Mouse (Mus musculus): ENCODE results near the gene Gnai1. TPM values are rescaled to one million over a fixed set of nuclear protein-coding genes. Genes with fewer than 3 reads are reported as not detected.
"Not testable (repeated sequence)": the region's sequence is repeated elsewhere in the genome, so short reads cannot be mapped to it uniquely, and the experiment has no call there.

The Gnai1 gene
- total RNA-seq (2021) = 1 to 10 TPM; 2.0 to 2.6 TPM
- long read RNA-seq, experiment 1, partial matches to known transcripts = 0 of 1 reads
- long read RNA-seq, experiment 1, other reads (novel, unspliced or antisense) = 0 of 1 reads
- long read RNA-seq, experiment 2 = 0 reads

DNA sequence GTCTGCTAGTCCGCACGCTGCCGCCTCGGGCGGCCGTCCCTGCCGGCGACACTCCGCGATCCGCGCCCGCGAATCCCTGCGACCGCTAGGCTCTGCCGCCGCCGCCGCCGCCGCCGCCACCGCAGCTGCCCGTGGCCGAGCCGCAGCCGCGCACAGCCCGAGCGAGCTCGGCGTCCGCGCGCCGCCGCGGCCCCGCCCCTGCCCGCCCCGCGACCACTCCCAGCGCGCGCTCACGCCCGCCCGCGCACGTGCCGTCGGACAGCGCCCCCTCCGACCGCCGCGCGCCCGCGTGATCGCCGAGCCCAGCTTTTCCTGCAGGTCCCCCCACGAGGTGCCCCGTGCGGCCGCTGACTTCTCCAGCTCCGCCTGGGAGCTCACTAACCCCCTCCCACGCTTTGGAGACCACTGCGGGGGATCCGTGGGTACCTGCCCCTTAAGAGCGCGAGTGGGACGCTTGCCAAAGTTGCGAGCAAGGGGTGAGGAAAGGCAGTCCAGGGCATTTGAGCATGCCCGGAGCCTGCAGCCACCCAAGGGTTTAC lies at the start of gene Gnai1:
Gene Gnai1, minus strand, starts transcription at position 75 of the 539 bp plus-strand sequence.
- peak; percentile 27 to 34 for DNase-seq
- intact Hi-C loops (cut with DNase I) = no loop called here

DNA sequence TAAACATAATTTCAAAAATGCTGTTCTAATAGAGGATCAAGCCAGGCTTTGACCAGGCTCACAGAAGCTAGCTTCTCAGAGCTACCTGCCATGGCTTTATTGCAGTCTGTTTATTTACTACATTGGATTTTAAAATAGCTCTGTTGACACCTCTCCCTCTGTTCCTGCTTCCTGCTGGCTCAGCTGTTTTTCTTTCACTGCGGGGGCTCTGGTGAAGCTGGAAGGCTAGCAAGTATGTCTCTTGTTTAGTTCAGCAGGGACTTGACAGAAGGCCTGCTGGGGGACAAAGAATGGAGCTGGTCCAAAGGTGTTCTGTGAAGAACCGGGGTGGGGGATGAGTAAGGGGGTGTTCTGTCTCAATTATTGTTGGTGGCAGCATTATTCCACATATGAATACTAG lies 7.7 kb upstream of the Gnai1 start:
- intact Hi-C loops (cut with DNase I) = no loop called here
- DNase-seq = no peak

DNA sequence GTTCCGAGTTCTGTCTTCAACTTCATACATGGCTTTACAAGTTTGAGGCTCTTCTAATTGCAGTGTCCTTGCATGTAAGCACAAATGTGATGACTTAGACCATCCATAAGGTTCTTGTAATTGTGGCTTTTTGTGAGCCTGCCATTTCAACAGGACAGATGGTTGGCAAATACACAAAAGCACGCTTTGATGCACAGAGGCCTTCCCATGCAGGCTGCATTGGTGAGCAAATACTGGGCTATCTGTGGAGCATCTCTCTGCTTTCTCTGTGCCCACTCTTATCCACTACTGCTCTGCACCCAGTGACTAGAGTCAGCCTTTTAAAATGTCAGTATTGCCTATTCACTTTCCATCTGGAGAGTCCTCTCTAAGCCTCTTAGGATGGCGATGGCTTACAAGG lies 5.3 kb upstream of the Gnai1 start:
- DNase-seq = no peak
- intact Hi-C loops (cut with DNase I) = no loop called here

DNA sequence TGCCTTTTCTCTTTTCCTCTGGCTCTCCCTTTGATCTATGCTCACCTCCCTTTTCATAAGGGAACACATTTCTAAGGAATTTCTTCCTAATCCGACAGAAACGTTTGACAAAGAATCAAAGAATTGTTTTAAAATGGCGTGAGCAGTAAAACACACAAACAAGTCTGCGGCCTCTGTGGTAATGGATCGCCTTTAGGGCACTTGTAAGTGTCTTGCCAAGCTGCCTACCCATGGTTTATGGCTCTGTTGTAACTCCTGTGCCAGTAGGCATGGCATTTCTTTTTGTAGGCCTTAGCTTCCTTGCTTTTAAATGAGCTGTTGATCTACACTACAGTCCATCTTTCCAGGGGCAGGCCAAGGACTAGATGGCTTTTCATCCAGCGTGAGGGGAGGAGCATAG lies 801 bp upstream of the Gnai1 start:
- intact Hi-C loops (cut with DNase I) = no loop called here

DNA sequence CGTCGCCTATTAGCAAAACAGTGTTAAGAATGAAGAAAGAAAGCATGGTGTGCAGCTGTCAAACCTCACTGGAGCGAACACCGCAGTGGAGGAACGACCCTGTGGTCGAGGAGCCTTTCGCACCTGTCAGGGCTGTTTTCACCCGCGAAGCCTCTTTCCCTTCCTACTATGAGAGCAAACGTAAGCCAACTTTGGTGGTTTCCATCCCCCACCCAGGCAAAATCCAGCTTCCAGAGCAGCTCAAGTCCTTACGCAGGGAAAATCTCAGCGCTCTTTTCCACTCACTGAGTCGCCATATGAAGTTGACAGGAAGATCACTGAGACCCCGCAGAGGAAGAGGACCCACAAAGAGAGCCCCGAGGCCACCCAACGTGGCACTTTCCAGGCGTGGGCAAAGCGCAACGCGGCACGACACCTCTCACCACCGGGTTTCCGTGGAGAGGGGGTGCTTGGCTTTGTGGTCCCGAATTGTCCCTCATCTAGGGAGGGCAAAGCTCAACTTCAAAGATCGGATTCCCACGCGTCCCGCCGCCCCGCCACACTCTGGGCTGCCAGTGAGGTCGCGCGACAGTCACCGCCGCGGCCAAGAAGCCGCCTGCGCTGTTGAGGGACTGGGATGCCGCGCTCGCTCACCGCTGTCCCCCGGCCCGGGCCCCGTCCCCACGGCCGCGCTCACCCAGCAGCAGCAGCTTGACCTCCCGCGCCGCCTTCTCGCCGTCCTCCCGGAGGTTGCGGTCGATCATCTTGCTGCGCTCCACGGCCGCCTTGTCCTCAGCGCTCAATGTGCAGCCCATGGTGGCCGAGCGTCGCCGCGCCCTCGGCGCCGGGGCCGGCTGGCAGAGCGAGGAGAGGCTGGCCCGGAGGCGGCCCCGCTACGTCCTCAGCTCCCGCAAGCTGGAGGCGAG lies 527 bp downstream of the Gnai1 start:
- intact Hi-C loops (cut with DNase I) = no loop called here

More for the DNA sequence above, 801 bp upstream of the Gnai1 start:
- DNase-seq = no peak

DNA sequence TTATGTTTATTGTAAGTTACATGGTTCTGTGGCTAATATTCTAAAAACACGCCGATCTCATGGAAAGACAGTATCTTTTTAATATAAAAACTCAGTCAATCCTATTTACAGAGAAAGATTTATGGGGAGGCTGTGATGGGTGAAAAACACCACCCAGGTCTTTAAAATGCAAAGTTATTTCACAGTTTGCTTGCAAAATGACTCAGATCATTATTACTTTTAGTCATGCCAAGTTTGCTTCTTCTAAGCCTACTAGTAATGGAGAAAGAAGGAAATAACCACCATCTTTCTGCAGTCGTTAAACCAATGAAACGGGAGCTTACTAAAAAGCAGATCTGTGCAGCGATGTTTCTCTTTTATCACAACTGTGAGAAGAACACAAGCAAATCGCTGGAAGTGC lies 1.4 kb downstream of the Gnai1 start:
- DNase-seq = no peak
- intact Hi-C loops (cut with DNase I) = no loop called here

More for the DNA sequence above, 527 bp downstream of the Gnai1 start:
- peak; percentile 7 to 15 for DNase-seq

DNA sequence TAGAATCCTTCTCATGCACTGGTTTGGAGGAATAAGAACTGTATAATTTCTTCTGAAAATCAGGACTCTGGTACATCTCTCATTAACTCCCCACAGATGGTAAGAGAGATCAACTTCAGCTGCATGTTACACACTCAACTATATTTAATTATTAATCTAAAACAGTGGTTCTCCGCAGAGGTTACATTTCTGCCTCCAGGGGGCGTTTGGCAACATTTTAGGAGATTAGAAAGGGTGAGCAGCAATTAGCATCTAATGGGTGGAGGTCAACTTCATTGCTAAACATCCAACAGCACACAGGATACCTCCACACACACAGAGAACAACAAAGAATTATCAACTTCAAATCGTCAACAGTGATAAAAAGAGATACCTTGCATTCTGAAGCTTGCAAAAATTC lies 2.0 kb downstream of the Gnai1 start:
- intact Hi-C loops (cut with DNase I) = no loop called here
- no peak for DNase-seq

DNA sequence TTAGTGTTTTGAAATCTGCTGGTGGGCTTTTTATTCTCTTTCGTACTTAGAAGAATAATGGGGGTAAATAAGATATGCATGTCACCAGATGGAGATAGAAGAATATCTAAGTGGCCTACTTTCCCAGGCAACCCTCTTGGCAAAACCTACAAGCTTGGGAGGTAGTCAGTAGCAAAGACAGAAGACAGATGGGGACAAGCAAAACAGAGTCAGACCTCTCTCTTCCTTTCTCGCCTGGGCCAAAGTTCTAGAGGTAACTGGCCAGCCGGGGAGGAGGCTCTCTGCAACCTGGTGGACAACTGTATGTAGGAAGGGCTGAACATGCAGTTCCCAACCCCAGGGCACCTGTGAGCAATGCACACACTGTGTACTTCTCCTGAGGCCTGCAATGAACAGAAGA lies 12.9 kb downstream of the Gnai1 start:
- no peak for DNase-seq
- intact Hi-C loops (cut with DNase I) = no loop called here

DNA sequence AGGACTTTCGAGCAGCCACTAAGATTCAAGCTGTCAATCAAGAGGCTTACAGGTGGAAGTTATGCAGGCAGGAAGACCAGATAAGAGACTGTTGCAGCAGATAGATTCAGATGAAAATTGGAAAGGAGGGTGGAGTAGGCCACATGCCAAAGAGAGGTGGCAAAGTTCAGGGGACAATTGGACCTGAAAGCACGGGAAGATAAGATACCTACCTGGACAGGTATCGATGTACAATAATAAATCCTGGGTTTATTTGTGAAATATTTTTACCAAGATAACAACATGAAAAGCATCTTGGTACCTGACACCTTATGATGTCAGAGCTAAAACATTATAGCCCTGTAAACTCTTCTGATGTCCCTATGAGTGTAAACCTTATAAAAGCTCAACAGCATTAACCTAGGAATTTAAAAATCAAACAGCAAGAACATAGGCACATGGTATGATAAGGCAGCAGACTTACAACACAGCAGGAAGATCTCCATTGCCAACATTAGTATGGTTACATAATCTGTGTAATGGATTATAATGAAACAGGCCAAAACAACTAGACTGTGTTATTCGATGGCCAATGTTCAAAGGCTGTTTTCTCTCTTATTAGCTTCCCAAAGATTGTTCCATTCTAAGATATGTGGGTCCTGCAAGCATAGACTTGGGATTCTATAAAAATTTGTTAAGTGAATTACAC lies 16.6 kb downstream of the Gnai1 start:
- DNase-seq = no peak
- intact Hi-C loops (cut with DNase I) = no loop called here

DNA sequence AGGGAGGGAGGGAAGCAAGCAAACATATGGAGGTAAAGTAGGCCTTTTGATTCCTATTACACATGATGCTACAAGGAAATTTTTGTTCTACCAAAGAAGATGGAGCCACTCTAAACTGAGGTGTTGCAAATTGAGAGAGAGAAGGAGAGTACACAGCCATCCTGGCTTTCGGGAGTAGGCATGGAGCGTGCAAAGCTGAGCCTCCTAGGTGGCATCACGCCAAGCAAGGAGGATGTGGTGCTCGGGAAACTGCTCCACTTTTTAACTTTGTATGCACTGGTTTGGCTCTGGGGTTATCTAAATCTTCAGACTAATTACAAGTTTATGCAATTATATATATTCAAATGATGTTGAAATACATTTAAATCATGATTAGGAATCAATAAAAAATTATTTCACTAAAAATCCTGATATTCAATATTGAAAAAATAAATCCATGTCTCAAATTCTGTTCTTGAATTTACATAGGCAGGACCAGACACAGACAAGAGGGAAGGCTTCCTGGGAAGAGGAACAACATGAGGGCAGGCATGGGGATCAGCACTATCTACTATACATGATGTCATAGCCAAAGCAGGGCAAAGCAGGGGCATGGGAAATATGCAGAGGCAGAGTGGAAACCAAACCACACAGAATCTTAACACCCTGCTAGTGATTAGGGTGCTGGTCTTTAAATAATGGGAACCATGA lies 17.2 kb downstream of the Gnai1 start:
- intact Hi-C loops (cut with DNase I) = no loop called here
- DNase-seq = no peak

DNA sequence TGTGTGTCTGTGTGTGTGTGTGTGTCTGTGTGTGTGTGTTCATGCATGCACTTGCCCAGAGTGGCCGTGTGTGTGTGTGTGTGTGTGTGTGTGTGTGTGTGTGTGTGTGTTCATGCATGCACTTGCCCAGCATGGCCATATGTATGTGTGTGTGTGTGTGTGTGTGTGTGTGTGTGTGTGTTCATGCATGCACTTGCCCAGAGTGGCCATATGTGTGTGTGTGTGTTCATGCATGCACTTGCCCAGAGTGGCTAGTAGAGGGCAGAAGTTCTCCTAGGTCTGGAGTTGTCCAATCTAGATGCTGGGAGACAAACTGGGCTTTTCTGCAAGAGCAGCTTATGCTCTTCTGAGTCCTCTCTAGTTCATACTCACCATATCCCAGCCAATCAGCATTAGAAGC lies 18.3 kb downstream of the Gnai1 start:
- intact Hi-C loops (cut with DNase I); DNase-seq: not testable (repeated sequence)

DNA sequence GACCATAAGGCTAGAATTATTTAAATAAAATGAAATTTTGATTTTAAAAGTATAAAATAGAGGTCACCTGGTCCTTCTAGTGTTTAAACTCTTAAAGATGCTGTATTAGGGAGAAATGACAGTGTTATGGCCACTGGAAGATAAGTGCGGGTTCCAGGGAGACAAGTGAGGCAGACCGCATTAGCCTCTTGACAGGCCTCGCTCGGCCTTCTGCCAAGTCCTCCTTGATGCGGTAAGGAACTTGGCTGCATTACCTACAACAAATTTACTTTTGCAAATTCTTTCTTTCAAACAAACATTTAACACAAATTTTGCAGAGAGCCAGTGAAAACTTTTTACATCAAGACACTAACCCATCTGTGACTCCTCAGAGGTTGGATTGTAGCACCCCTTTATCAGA lies 27.9 kb downstream of the Gnai1 start:
- intact Hi-C loops (cut with DNase I) = no loop called here
- no peak for DNase-seq

DNA sequence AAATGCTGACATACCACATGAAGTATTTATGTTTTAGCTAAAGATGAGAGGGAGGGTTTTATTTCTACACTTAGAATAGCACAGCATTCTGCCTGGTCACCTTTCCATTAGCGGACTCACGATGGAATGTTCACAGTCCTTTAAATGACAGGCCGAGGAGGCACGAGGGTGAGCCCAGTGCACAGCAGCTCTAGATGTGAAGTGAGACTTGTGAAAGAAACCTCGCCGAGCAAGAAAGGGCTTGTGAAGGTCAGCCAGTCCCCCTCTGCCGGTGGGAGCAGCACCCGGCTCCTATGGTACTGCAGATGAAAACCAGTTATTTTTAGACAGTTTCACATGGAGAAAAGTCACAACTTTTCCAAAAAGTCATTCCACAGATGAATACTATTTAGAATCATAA lies 29.4 kb downstream of the Gnai1 start:
- intact Hi-C loops (cut with DNase I) = no loop called here
- no peak for DNase-seq

DNA sequence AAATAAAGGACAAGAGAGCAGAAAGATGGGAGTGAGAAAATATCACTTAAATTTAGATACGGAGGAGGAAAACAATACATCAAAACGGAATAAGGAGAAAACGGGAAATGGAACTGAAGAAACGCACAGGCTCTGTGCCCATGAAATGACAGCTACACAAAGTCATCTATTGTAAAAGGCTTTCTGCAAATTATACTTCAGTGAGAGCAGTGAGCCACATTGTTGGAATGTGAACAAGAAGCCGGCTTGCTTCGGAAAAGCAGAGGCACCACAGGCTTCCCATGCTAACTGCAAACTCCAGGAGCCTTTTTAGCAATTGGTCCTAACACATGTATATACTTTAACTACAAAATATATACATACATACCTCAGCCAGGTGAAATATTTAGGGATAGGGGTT lies 34.0 kb downstream of the Gnai1 start:
- no peak for DNase-seq
- intact Hi-C loops (cut with DNase I) = no loop called here

DNA sequence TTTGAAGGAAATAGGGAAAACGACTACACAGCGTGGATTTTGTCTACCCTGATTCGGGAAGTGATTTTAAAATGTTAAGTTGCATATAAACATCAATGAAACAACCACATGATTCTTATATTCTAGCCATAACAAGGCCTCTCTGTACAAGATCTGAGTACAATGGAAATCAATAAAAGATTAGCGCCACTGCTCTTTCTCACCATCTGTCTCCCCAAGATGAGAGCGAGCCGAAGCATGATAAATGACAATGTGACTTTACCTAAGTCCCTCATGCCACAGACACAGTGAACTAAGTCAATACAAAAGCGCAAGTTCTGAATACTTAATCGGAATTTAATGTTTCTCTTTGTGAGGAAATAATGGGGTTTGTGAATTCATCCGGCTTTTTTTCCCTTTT lies 36.6 kb downstream of the Gnai1 start:
- intact Hi-C loops (cut with DNase I) = no loop called here
- DNase-seq = no peak

DNA sequence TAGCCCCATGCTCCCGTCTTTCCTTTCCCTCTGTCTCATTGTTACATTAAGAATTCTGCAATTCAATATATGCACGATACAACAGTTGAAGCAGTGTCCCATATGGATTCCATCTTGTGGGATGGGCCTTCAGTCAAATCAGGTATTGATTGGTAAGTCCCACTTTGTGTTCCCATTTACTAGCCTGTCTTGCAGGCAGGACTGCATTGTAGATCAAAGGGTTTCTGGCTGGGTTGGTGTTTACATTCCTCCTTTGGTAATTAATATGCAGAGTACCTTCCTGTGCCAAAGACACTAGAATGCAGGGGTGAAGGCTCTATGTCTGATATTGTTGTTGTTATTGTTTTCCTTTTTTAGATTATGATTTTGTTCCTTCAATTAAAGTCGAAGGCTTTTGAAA lies 38.5 kb downstream of the Gnai1 start:
- intact Hi-C loops (cut with DNase I) = no loop called here
- DNase-seq = no peak

DNA sequence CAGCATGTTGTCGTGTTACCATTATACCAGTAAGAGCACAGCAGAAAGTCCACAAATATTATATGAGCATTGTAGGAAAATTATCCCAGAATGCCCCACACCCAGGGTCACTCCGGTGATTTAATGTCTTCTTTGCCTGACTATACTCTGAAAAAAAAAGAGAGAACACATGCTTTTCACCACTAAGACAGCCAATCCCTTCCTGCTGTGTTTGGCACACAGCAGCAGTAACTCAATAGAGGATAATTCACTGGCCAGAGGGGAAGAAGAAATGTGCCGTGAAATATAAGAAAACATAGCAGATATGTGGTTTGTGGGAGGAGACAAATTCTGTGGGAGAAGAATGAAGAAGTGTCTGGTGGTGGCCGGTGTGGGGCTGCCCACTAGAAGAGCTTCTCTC lies 41.3 kb downstream of the Gnai1 start:
- no peak for DNase-seq
- intact Hi-C loops (cut with DNase I) = no loop called here

DNA sequence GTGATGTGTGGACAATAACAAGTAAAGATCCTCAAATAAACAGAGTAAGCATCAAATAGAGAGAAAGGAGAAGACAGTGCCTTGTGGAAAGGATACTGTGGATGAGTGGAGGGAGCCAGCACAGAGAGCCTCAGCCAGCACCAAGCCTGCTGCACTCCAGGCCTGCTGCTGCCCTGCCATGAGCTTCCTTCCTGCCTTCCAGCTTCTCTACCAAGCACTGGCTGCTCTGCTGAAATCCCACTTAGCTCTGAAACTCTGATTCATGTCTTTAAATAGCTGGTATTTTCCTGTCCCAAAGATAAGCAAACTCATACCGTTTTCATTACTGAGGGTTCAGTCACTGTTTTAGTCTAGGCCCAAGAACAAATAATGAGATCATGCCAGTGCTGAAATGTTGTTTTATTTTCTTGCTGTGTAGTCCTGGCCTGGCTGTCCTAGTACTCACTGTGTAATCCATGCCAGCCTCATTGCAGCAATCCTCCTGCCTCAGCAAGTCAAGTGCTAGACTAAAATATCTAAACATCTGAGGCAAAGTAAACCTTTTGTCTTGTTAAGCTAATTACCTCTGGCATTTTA lies 52.8 kb downstream of the Gnai1 start:
- no peak for DNase-seq
- intact Hi-C loops (cut with DNase I) = no loop called here

DNA sequence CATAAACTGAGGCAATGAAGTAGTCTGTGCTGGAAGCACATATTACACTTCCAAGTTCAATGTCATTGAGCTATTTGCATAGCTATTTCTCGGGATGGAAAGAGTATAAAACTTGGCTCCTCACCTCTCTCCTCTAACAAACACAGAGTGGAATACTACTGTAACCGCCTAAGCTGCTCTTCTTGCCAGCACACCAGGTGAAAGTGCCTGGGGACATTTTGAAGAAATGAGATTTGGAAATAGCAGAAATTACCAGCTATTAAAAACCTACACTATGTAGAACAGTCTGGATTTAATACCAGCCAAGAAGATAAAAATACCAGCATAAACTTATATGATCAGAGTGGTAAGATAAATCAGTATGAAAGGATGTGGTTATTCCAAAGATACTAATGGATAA lies 63.6 kb downstream of the Gnai1 start:
- intact Hi-C loops (cut with DNase I) = no loop called here
- no peak for DNase-seq

DNA sequence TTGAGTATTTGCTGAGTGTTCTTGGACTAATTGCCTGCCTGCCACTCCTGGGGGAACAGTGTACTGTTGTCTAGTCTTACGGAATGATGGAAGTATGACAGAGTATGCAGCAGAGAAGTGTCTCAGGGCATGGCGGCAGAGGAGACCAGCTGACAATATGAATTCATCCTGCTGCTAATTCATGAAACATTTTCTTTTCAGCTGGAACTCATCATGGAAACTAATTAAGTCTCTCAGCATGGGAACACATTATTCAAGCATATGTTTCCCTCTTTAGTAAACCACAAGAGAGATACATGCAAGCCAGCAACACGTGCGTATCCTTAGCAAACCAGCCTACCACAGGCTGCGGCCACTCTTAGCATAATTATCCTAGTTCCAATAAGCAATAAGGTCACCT lies 67.4 kb downstream of the Gnai1 start:
- DNase-seq = no peak
- intact Hi-C loops (cut with DNase I) = no loop called here

DNA sequence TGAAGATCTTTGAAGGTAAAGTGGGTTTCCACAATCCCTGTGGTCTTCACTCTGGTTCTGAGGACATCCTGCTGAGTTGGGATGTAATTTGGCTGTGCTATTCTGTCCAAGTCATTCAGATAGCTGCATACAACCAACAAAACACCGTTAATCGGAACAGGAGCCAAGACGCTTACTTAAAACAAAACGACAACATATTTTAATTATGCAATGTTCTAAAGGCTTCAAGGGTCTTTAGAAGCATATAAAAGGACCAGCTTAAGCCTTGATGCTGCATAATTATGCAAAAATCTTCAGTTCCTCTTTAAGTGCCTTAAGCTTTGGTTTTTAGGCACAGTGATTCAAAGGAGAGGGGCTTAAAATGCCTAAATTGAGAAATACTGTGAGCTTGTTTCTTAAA lies 70.6 kb downstream of the Gnai1 start:
- intact Hi-C loops (cut with DNase I) = no loop called here

More for the DNA sequence above, 70.6 kb downstream of the Gnai1 start:
- DNase-seq = no peak
